Mouse (Mus musculus): Measurements from ENCODE around the gene Cacnb1. TPM values are rescaled to one million over a fixed set of nuclear protein-coding genes. Genes with fewer than 3 reads are reported as not detected.
A peak's percentile ranks its signal among the peaks of the same experiment; 100 is the strongest.

Gene Cacnb1
- polyA plus RNA-seq, 1 experiment from 2014 or later: 6.1 TPM

GRCm38 (mm10) chr11:97994539-97995100 lies 28.2 kb downstream of the Cacnb1 start:
- no peak for ATAC-seq (replicated peaks; ENCODE audit: insufficient number of reproducible peaks, low FRiP score, low TSS enrichment)
- peak overlapping the region; percentile 95 for H3K4me2 ChIP-seq
- H3K36me3 ChIP-seq (ENCODE audit: control insufficient read depth, insufficient read depth, low read length): no peaks in the 10 kb centered on the region
- no peaks in the 10 kb centered on the region for H3K9me3 ChIP-seq (replicated peaks; ENCODE audit: control insufficient read depth, low read length)
- H3K9ac ChIP-seq (ENCODE audit: low read depth, low read length): no peak overlapping the region
- 5% methylated on average over 13 of the region's 13 CpGs for WGBS (ENCODE audit: insufficient replicate concordance)
- H3K4me1 ChIP-seq (ENCODE audit: control insufficient read depth, insufficient read depth, low read length): peaks cover 14% of the 10 kb centered on the region
- H3K4me3 ChIP-seq (ENCODE audit: low read depth, low read length): peak overlapping the region; percentile 49
- H3K27ac ChIP-seq (ENCODE audit: low read depth, low read length): no peak overlapping the region
- H3K27me3 ChIP-seq (ENCODE audit: control insufficient read depth, insufficient read depth, low read length): peaks cover 21% of the 10 kb centered on the region

DNA sequence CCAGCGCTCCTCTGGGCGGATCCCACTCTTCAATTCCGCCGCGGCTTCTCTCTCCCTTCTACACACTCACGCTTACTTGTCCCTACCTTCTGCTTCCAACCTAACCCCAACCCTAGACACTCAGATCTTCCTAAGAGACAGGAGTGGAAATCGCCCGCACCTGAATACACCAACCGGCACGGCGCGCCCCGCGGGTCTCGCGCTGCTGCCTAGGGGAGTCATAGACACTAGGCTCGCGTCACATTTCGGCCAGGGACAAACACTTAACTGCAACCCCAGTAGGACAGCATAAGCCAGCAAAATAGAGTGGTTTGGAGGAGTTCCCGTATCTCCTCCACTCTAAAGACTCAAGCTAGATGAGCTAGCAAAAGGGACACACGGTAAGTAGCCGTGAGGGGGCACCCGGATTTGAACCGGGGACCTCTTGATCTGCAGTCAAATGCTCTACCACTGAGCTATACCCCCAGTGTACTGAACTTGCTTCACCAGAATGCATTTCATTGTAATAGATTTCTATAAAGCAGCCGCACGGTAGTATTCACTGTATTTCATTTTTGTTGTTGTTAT lies 34.2 kb downstream of the Cacnb1 start:
- ATAC-seq (replicated peaks; ENCODE audit: insufficient number of reproducible peaks, low FRiP score, low TSS enrichment): peak; percentile 85
- WGBS (ENCODE audit: insufficient replicate concordance): under 1% methylated on average over 26 of the region's 26 CpGs
- H3K36me3 ChIP-seq (ENCODE audit: control insufficient read depth, insufficient read depth, low read length): no peaks in the 10 kb centered on the region
- peak overlapping the region; percentile 77 for H3K4me2 ChIP-seq
- H3K27ac ChIP-seq (ENCODE audit: low read depth, low read length): peak overlapping the region; percentile 86
- H3K27me3 ChIP-seq (ENCODE audit: control insufficient read depth, insufficient read depth, low read length): peaks cover 41% of the 10 kb centered on the region
- peak overlapping the region; percentile 90 for H3K4me3 ChIP-seq (ENCODE audit: low read depth, low read length)
- peak overlapping the region; percentile 88 for H3K9ac ChIP-seq (ENCODE audit: low read depth, low read length)
- H3K4me1 ChIP-seq (ENCODE audit: control insufficient read depth, insufficient read depth, low read length): peaks cover 17% of the 10 kb centered on the region
- no peaks in the 10 kb centered on the region for H3K9me3 ChIP-seq (replicated peaks; ENCODE audit: control insufficient read depth, low read length)

- Histone ChIP-seq H3K9ac (ENCODE audit: low read depth, low read length) (peak overlapping the region; percentile 88), H3K36me3 (ENCODE audit: control insufficient read depth, insufficient read depth, low read length) (no peaks in the 10 kb centered on the region), H3K4me3 (ENCODE audit: low read depth, low read length) (peak overlapping the region; percentile 90), H3K9me3 (replicated peaks; ENCODE audit: control insufficient read depth, low read length) (no peaks in the 10 kb centered on the region), H3K4me2 (peak overlapping the region; percentile 78), H3K4me1 (ENCODE audit: control insufficient read depth, insufficient read depth, low read length) (peaks cover 17% of the 10 kb centered on the region), H3K27me3 (ENCODE audit: control insufficient read depth, insufficient read depth, low read length) (peaks cover 41% of the 10 kb centered on the region), H3K27ac (ENCODE audit: low read depth, low read length) (peak overlapping the region; percentile 86)
- under 1% methylated on average over 42 of the region's 42 CpGs for WGBS (ENCODE audit: insufficient replicate concordance)
- peak; percentile 82 for ATAC-seq (replicated peaks; ENCODE audit: insufficient number of reproducible peaks, low FRiP score, low TSS enrichment)
Measured at GRCm38 (mm10) chr11:97987551-97988526, 35.0 kb downstream of the Cacnb1 start.

DNA sequence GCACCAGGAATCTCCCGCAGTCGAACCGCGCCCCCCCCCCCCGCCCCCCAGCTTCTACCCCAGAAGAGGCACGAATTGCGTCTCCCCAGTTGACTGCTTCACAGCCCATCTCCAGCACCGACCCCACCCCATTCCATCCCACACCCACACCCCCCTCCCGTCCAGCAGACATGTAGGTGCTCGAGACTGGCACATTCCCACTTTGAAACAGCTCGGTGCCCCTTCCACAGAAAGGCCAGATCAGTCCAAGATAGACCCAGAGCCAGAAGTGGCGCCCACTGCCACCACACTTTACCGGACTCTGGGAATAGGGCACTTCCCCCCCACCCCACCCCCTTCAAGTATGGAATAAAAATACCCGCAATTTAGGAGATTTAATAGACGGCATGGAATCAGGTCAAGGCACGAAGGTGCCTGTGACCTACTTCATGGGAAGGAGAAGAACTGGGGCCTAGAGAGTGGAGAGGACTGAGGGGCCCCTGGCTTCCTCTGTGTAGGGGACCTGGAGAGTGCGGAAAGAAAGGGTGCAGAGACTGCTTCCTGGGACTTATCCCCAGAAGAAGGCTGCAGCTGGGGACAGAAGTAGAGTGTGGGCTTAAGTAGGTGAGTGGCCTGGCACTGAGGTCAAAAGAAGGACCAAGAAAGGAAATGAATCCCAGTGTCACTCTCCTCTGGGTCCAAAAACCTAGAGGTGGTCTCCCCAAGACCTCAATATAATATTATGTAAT lies 35.9 kb downstream of the Cacnb1 start:
- Histone ChIP-seq H3K27ac (ENCODE audit: low read depth, low read length) (no peak overlapping the region), H3K4me2 (peak overlapping the region; percentile 85), H3K9me3 (replicated peaks; ENCODE audit: control insufficient read depth, low read length) (no peaks in the 10 kb centered on the region), H3K27me3 (ENCODE audit: control insufficient read depth, insufficient read depth, low read length) (peaks cover 37% of the 10 kb centered on the region), H3K4me3 (ENCODE audit: low read depth, low read length) (peak overlapping the region; percentile 90), H3K4me1 (ENCODE audit: control insufficient read depth, insufficient read depth, low read length) (peaks cover 17% of the 10 kb centered on the region), H3K9ac (ENCODE audit: low read depth, low read length) (no peak overlapping the region), H3K36me3 (ENCODE audit: control insufficient read depth, insufficient read depth, low read length) (no peaks in the 10 kb centered on the region)
- WGBS (ENCODE audit: insufficient replicate concordance): 18% methylated on average over 17 of the region's 17 CpGs
- no peak for ATAC-seq (replicated peaks; ENCODE audit: insufficient number of reproducible peaks, low FRiP score, low TSS enrichment)

- H3K9ac ChIP-seq (ENCODE audit: low read depth, low read length): peak within 1 kb of the TSS; percentile 53
- no peak within 1 kb of the TSS for H3K27ac ChIP-seq (ENCODE audit: low read depth, low read length)
- WGBS (ENCODE audit: insufficient replicate concordance): 3% methylated on average over 66 of the region's 74 CpGs
- H3K9me3 ChIP-seq (replicated peaks; ENCODE audit: control insufficient read depth, low read length): no peaks in the 10 kb centered on the region
- peaks cover 17% of the 10 kb centered on the region for H3K4me1 ChIP-seq (ENCODE audit: control insufficient read depth, insufficient read depth, low read length)
- no peaks in the 10 kb centered on the region for H3K36me3 ChIP-seq (ENCODE audit: control insufficient read depth, insufficient read depth, low read length)
- peak within 1 kb of the TSS; percentile 85 for H3K4me2 ChIP-seq
- no peak for ATAC-seq (replicated peaks; ENCODE audit: insufficient number of reproducible peaks, low FRiP score, low TSS enrichment)
- H3K4me3 ChIP-seq (ENCODE audit: low read depth, low read length): peak within 1 kb of the TSS; percentile 90
- peaks cover 39% of the 10 kb centered on the region for H3K27me3 ChIP-seq (ENCODE audit: control insufficient read depth, insufficient read depth, low read length)
Measured at GRCm38 (mm10) chr11:97985727-97986677, 36.8 kb downstream of the Cacnb1 start, which contains the start of gene Plxdc1. Gene Plxdc1 (minus strand): TSS chr11:97986444.

DNA sequence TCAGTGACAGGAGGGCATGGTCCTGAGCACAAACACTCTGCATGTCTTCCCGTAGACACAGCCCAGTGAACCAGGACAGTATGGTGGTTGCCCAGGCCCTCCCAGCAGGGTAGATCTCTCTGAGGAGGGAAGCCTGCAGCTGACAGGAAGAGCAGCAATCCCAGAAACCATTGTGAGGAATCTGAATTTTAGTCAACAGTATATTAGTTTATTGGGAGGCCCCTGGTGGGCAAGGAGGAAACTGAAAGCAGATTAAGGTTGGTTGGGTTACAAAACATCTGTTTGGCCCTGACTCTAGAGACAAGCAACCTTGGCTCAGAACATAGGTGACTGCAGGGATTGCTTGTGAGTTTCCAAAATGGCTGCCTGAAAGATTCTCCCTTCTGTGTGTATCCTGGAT lies 38.9 kb downstream of the Cacnb1 start:
- no peaks in the 10 kb centered on the region for H3K36me3 ChIP-seq (ENCODE audit: control insufficient read depth, insufficient read depth, low read length)
- H3K4me1 ChIP-seq (ENCODE audit: control insufficient read depth, insufficient read depth, low read length): peaks cover 7% of the 10 kb centered on the region; the same call in 1 of the 2 replicates
- H3K9me3 ChIP-seq (replicated peaks; ENCODE audit: control insufficient read depth, low read length): no peaks in the 10 kb centered on the region
- no peak overlapping the region for H3K27ac ChIP-seq (ENCODE audit: low read depth, low read length)
- H3K4me3 ChIP-seq (ENCODE audit: low read depth, low read length): no peak overlapping the region
- H3K27me3 ChIP-seq (ENCODE audit: control insufficient read depth, insufficient read depth, low read length): peaks cover 41% of the 10 kb centered on the region
- H3K4me2 ChIP-seq: no peak overlapping the region
- WGBS (ENCODE audit: insufficient replicate concordance): 76% methylated on average over 1 of the region's 1 CpGs
- ATAC-seq (replicated peaks; ENCODE audit: insufficient number of reproducible peaks, low FRiP score, low TSS enrichment): no peak
- no peak overlapping the region for H3K9ac ChIP-seq (ENCODE audit: low read depth, low read length)

DNA sequence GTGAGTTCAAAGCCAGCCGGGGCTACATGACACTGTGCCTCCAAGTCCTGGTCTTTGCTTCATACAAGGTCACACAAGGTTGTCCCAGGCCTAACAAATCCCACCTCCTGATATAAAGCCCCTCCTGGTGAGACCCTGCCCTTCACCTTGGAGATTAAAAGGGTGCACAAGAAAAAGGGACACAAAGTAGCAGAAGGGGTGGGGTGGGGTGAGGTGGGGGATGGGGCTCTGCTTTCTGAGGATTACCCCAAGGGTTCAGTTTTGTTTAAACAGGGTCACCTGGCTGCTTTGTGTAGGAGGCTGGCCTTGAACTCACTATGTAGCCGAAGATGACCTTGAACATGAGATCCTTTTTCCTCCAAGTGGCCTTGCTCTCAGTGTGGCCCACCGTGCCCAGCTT lies 39.3 kb downstream of the Cacnb1 start:
- 81% methylated on average over 3 of the region's 3 CpGs for WGBS (ENCODE audit: insufficient replicate concordance)
- Histone ChIP-seq H3K4me1 (ENCODE audit: control insufficient read depth, insufficient read depth, low read length) (0 out of 2 replicates have a peak, but pooled peaks cover 7% of the 10 kb centered on the region), H3K36me3 (ENCODE audit: control insufficient read depth, insufficient read depth, low read length) (no peaks in the 10 kb centered on the region), H3K9me3 (replicated peaks; ENCODE audit: control insufficient read depth, low read length) (no peaks in the 10 kb centered on the region), H3K27me3 (ENCODE audit: control insufficient read depth, insufficient read depth, low read length) (peaks cover 41% of the 10 kb centered on the region), H3K4me2 (no peak overlapping the region), H3K9ac (ENCODE audit: low read depth, low read length) (no peak overlapping the region), H3K27ac (ENCODE audit: low read depth, low read length) (no peak overlapping the region), H3K4me3 (ENCODE audit: low read depth, low read length) (no peak overlapping the region)
- no peak for ATAC-seq (replicated peaks; ENCODE audit: insufficient number of reproducible peaks, low FRiP score, low TSS enrichment)
